Mouse (Mus musculus): Measurements from ENCODE around the gene Serpinb11. TPM values are rescaled to one million over a fixed set of nuclear protein-coding genes. Genes with fewer than 3 reads are reported as not detected.

The Serpinb11 gene
- polyA plus RNA-seq, 1 experiment from 2014 or later, result 0.25 TPM

- H3K27me3 ChIP-seq (ENCODE audit: control insufficient read depth, insufficient read depth, low read length), result no peaks in the 10 kb centered on the region
- H3K4me2 ChIP-seq (replicated peaks; ENCODE audit: low read depth, low read length), result no peak overlapping the region
- no peak overlapping the region for H3K9ac ChIP-seq (ENCODE audit: low read depth, low read length)
- H3K36me3 ChIP-seq (ENCODE audit: control insufficient read depth, insufficient read depth, low read length), result no peaks in the 10 kb centered on the region
- DNase-seq (ENCODE audit: low spot score) (no peak), ATAC-seq (ENCODE audit: low FRiP score) (no peak)
- H3K9me3 ChIP-seq (ENCODE audit: control insufficient read depth, low read length), result no peaks in the 10 kb centered on the region
- no peak overlapping the region for H3K4me3 ChIP-seq (ENCODE audit: low read depth, low read length)
- no peak overlapping the region for H3K27ac ChIP-seq (ENCODE audit: low read depth, low read length)
- H3K4me1 ChIP-seq (replicated peaks; ENCODE audit: control insufficient read depth, insufficient read depth, low read length), result no peaks in the 10 kb centered on the region
These were observed 17.4 kb downstream of the Serpinb11 start for GRCm38 (mm10) chr1:107378368-107378767.

- no peaks in the 10 kb centered on the region for H3K9me3 ChIP-seq (ENCODE audit: control insufficient read depth, low read length)
- H3K9ac ChIP-seq (ENCODE audit: low read depth, low read length), result no peak overlapping the region
- no peak overlapping the region for H3K27ac ChIP-seq (ENCODE audit: low read depth, low read length)
- H3K4me3 ChIP-seq (ENCODE audit: low read depth, low read length), result no peak overlapping the region
- H3K4me2 ChIP-seq (replicated peaks; ENCODE audit: low read depth, low read length), result no peak overlapping the region
- no peaks in the 10 kb centered on the region for H3K4me1 ChIP-seq (replicated peaks; ENCODE audit: control insufficient read depth, insufficient read depth, low read length)
- DNase-seq (ENCODE audit: low spot score) (no peak), ATAC-seq (ENCODE audit: low FRiP score) (no peak)
- no peaks in the 10 kb centered on the region for H3K27me3 ChIP-seq (ENCODE audit: control insufficient read depth, insufficient read depth, low read length)
- no peaks in the 10 kb centered on the region for H3K36me3 ChIP-seq (ENCODE audit: control insufficient read depth, insufficient read depth, low read length)
These were observed 20.5 kb downstream of the Serpinb11 start for GRCm38 (mm10) chr1:107381491-107381890.

- no peak overlapping the region for H3K4me2 ChIP-seq (replicated peaks; ENCODE audit: low read depth, low read length)
- H3K4me1 ChIP-seq (replicated peaks; ENCODE audit: control insufficient read depth, insufficient read depth, low read length), result no peaks in the 10 kb centered on the region
- no peak for DNase-seq (ENCODE audit: low spot score)
- no peak overlapping the region for H3K9ac ChIP-seq (ENCODE audit: low read depth, low read length)
- no peaks in the 10 kb centered on the region for H3K9me3 ChIP-seq (ENCODE audit: control insufficient read depth, low read length)
- H3K27me3 ChIP-seq (ENCODE audit: control insufficient read depth, insufficient read depth, low read length), result no peaks in the 10 kb centered on the region
- no peak overlapping the region for H3K4me3 ChIP-seq (ENCODE audit: low read depth, low read length)
- no peak overlapping the region for H3K27ac ChIP-seq (ENCODE audit: low read depth, low read length)
- 95% methylated on average over 1 of the region's 1 CpGs for WGBS
- ATAC-seq (ENCODE audit: low FRiP score), result no peak
- H3K36me3 ChIP-seq (ENCODE audit: control insufficient read depth, insufficient read depth, low read length), result no peaks in the 10 kb centered on the region
These were observed 21.4 kb downstream of the Serpinb11 start for GRCm38 (mm10) chr1:107382404-107382803.

GRCm38 (mm10) chr1:107384532-107384931 lies 23.5 kb downstream of the Serpinb11 start:
- H3K27ac ChIP-seq (ENCODE audit: low read depth, low read length), result no peak overlapping the region
- DNase-seq (ENCODE audit: low spot score), result no peak
- no peak overlapping the region for H3K4me2 ChIP-seq (replicated peaks; ENCODE audit: low read depth, low read length)
- H3K27me3 ChIP-seq (ENCODE audit: control insufficient read depth, insufficient read depth, low read length), result no peaks in the 10 kb centered on the region
- WGBS, result 92% methylated on average over 9 of the region's 9 CpGs
- H3K4me3 ChIP-seq (ENCODE audit: low read depth, low read length), result no peak overlapping the region
- H3K4me1 ChIP-seq (replicated peaks; ENCODE audit: control insufficient read depth, insufficient read depth, low read length), result no peaks in the 10 kb centered on the region
- H3K36me3 ChIP-seq (ENCODE audit: control insufficient read depth, insufficient read depth, low read length), result no peaks in the 10 kb centered on the region
- no peak for ATAC-seq (ENCODE audit: low FRiP score)
- no peak overlapping the region for H3K9ac ChIP-seq (ENCODE audit: low read depth, low read length)
- H3K9me3 ChIP-seq (ENCODE audit: control insufficient read depth, low read length), result no peaks in the 10 kb centered on the region

GRCm38 (mm10) chr1:107389753-107390152 lies 28.8 kb downstream of the Serpinb11 start:
- Histone ChIP-seq H3K4me3 (ENCODE audit: low read depth, low read length) (no peak overlapping the region), H3K9me3 (ENCODE audit: control insufficient read depth, low read length) (no peaks in the 10 kb centered on the region), H3K4me1 (replicated peaks; ENCODE audit: control insufficient read depth, insufficient read depth, low read length) (no peaks in the 10 kb centered on the region), H3K27me3 (ENCODE audit: control insufficient read depth, insufficient read depth, low read length) (no peaks in the 10 kb centered on the region), H3K4me2 (replicated peaks; ENCODE audit: low read depth, low read length) (no peak overlapping the region), H3K27ac (ENCODE audit: low read depth, low read length) (no peak overlapping the region), H3K9ac (ENCODE audit: low read depth, low read length) (no peak overlapping the region), H3K36me3 (ENCODE audit: control insufficient read depth, insufficient read depth, low read length) (no peaks in the 10 kb centered on the region)
- ATAC-seq (ENCODE audit: low FRiP score) (no peak), DNase-seq (ENCODE audit: low spot score) (no peak)
- WGBS, result 91% methylated on average over 2 of the region's 2 CpGs

GRCm38 (mm10) chr1:107397481-107397880 lies 36.5 kb downstream of the Serpinb11 start:
- Histone ChIP-seq H3K4me3 (ENCODE audit: low read depth, low read length) (no peak overlapping the region), H3K36me3 (ENCODE audit: control insufficient read depth, insufficient read depth, low read length) (no peaks in the 10 kb centered on the region), H3K27me3 (ENCODE audit: control insufficient read depth, insufficient read depth, low read length) (no peaks in the 10 kb centered on the region), H3K4me1 (replicated peaks; ENCODE audit: control insufficient read depth, insufficient read depth, low read length) (no peaks in the 10 kb centered on the region), H3K4me2 (replicated peaks; ENCODE audit: low read depth, low read length) (no peak overlapping the region), H3K27ac (ENCODE audit: low read depth, low read length) (no peak overlapping the region), H3K9me3 (ENCODE audit: control insufficient read depth, low read length) (no peaks in the 10 kb centered on the region), H3K9ac (ENCODE audit: low read depth, low read length) (no peak overlapping the region)
- DNase-seq (ENCODE audit: low spot score) (no peak), ATAC-seq (ENCODE audit: low FRiP score) (no peak)
- WGBS, result 76% methylated on average over 1 of the region's 1 CpGs

GRCm38 (mm10) chr1:107399355-107399754 lies 38.4 kb downstream of the Serpinb11 start, which contains the start of gene Serpinb7:
TSS of gene Serpinb7 (plus strand) at chr1:107399655.
- H3K4me2 ChIP-seq (replicated peaks; ENCODE audit: low read depth, low read length), result no peak within 1 kb of the TSS
- 81% methylated on average over 3 of the region's 3 CpGs for WGBS
- no peaks in the 10 kb centered on the region for H3K4me1 ChIP-seq (replicated peaks; ENCODE audit: control insufficient read depth, insufficient read depth, low read length)
- H3K9ac ChIP-seq (ENCODE audit: low read depth, low read length), result no peak within 1 kb of the TSS
- H3K27me3 ChIP-seq (ENCODE audit: control insufficient read depth, insufficient read depth, low read length), result no peaks in the 10 kb centered on the region
- no peak within 1 kb of the TSS for H3K27ac ChIP-seq (ENCODE audit: low read depth, low read length)
- no peak for DNase-seq (ENCODE audit: low spot score)
- H3K9me3 ChIP-seq (ENCODE audit: control insufficient read depth, low read length), result no peaks in the 10 kb centered on the region
- no peak within 1 kb of the TSS for H3K4me3 ChIP-seq (ENCODE audit: low read depth, low read length)
- H3K36me3 ChIP-seq (ENCODE audit: control insufficient read depth, insufficient read depth, low read length), result no peaks in the 10 kb centered on the region
- no peak for ATAC-seq (ENCODE audit: low FRiP score)

GRCm38 (mm10) chr1:107402082-107402481 lies 41.1 kb downstream of the Serpinb11 start:
- H3K4me3 ChIP-seq (ENCODE audit: low read depth, low read length), result no peak overlapping the region
- H3K9ac ChIP-seq (ENCODE audit: low read depth, low read length), result no peak overlapping the region
- DNase-seq (ENCODE audit: low spot score), result no peak
- H3K27me3 ChIP-seq (ENCODE audit: control insufficient read depth, insufficient read depth, low read length), result no peaks in the 10 kb centered on the region
- H3K9me3 ChIP-seq (ENCODE audit: control insufficient read depth, low read length), result no peaks in the 10 kb centered on the region
- H3K36me3 ChIP-seq (ENCODE audit: control insufficient read depth, insufficient read depth, low read length), result no peaks in the 10 kb centered on the region
- 83% methylated on average over 4 of the region's 4 CpGs for WGBS
- no peak for ATAC-seq (ENCODE audit: low FRiP score)
- H3K27ac ChIP-seq (ENCODE audit: low read depth, low read length), result no peak overlapping the region
- no peaks in the 10 kb centered on the region for H3K4me1 ChIP-seq (replicated peaks; ENCODE audit: control insufficient read depth, insufficient read depth, low read length)
- H3K4me2 ChIP-seq (replicated peaks; ENCODE audit: low read depth, low read length), result no peak overlapping the region

- ATAC-seq (ENCODE audit: low FRiP score) (no peak), DNase-seq (ENCODE audit: low spot score) (no peak)
- no peak overlapping the region for H3K27ac ChIP-seq (ENCODE audit: low read depth, low read length)
- no peak overlapping the region for H3K9ac ChIP-seq (ENCODE audit: low read depth, low read length)
- no peak overlapping the region for H3K4me3 ChIP-seq (ENCODE audit: low read depth, low read length)
- no peak overlapping the region for H3K4me2 ChIP-seq (replicated peaks; ENCODE audit: low read depth, low read length)
- H3K9me3 ChIP-seq (ENCODE audit: control insufficient read depth, low read length), result no peaks in the 10 kb centered on the region
- H3K27me3 ChIP-seq (ENCODE audit: control insufficient read depth, insufficient read depth, low read length), result no peaks in the 10 kb centered on the region
- 52% methylated on average over 1 of the region's 1 CpGs for WGBS
- no peaks in the 10 kb centered on the region for H3K4me1 ChIP-seq (replicated peaks; ENCODE audit: control insufficient read depth, insufficient read depth, low read length)
- no peaks in the 10 kb centered on the region for H3K36me3 ChIP-seq (ENCODE audit: control insufficient read depth, insufficient read depth, low read length)
These were observed 53.7 kb downstream of the Serpinb11 start for GRCm38 (mm10) chr1:107414650-107415049.
